Mouse (Mus musculus) urinary bladder, postnatal 4 days (tissue): Measurements from ENCODE around the gene Akap2.

Source experiments
- DNase-seq, 2 experiments: peaks; one replicate each; pipeline ENCODE4 v3.0.0; 2021 to 2022; ENCODE audit warnings: low spot score in 2 of 2

Gene Akap2

DNA sequence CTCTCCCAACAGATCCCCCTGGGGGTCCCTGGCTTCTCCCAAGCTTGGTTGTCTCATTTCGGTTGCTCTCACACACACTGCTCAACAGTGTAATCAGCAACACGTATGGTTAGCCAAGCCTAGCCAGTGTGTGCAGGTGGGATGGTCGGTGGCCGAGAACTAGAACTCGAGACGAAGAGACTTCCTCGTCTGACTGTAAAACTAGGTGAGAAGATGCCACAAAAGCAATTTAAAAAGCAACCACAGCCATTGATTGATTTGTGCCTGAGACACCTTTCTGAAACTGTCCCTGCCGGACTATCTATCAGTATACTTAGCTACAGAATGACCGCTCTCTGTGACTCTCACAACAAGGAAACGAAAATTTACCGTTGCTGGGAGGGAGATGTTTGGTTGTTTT, 37.6 kb downstream of the Akap2 start:
- no peak for DNase-seq

DNA sequence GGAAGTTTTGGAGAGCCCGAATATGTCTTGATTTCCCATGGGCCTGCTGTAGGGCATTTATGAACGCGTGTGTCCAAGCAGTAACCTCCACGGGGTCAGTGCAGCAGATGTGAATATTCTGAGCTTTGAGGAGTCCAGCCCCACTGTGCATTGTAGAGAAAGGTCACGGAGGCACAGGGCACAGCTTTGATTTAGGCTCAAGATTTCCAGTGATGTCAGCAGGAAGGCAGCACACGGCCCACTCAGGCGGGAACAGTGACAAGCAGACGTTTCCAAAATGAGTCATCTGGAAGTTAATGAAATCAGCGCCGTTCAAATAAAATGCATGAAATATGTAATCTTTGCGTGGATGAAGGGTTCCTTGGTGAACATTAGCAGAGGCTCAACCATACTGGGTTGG, 40.5 kb downstream of the Akap2 start:
- no peak for DNase-seq

DNA sequence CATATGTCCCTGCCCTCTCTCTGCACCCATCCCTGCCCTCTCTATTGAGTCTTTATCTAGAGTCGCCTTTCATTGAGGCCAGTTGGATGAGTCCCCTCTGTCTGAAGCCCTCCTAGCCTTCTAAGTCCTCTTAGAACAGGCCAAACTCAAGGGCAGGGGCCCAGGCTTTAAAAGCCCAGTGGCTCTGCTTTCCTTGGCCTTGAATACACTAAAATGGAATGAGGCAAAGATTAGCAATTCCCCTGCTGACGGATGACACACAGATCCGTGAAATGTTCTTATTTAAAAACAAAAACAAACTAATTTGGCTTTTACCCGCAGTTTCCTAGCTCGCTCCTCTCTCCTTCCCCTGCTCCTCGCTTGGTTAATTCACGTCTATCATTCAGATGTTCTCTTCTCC, 45.0 kb downstream of the Akap2 start:
- DNase-seq, result no peak

DNA sequence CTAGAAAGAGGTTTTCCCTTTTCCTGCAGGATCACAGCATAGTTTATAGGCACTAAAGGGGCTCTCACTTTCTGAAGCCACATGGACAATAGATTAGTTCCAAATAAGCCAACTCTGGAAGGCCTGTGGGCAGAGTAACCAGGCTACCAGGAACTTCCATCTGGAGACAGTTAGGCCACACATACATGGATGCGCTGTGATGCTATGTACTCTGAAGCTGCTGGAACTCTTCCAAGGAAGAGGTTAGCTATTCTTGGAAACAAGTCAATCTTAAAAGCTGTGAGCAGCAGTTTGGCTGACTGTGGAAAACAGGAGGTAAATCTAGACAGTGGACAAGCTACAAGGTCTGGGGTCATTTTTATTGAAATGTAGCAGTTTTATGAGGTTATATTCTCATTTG, 46.9 kb downstream of the Akap2 start:
- no peak for DNase-seq

DNA sequence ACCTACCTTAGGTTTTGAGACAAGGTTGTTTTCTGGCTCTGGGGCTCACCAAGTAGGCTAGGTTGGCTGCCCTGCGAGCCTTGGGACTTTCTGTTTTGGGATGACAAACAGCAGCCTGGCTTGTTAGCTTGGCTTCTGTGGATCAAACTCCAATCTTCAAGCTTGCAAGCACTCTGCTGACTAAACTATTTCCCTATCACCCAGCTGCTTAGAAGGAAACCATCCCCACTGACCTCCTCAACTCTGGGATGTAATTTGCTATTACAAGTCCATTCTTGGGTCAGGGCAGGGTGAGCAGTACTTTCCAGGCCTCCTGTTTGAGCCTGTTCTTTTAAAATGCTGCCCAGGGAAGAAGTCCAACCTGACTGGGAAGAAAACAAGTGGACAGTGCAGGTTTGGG, 47.5 kb downstream of the Akap2 start:
- DNase-seq, result no peak

DNA sequence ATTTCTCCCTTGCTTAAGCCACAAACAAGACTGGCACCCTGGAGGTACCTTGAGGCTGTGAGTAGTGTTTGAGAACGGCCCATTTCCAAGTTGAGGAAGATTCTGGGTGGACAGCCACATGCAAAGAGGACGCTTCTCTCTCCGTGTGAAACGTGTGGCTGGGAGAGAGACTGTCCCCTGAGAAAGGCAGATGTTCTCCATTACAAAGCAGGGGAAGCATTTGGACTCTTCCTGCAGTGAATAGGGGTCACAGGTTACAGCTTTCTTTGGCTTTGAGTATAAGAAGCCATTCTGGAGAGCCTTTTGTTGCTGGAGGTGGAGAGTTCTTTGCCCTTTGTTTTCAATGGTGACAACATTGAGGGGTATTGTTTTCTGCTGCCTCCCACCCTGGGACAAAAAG, 48.3 kb downstream of the Akap2 start:
- no peak for DNase-seq

DNA sequence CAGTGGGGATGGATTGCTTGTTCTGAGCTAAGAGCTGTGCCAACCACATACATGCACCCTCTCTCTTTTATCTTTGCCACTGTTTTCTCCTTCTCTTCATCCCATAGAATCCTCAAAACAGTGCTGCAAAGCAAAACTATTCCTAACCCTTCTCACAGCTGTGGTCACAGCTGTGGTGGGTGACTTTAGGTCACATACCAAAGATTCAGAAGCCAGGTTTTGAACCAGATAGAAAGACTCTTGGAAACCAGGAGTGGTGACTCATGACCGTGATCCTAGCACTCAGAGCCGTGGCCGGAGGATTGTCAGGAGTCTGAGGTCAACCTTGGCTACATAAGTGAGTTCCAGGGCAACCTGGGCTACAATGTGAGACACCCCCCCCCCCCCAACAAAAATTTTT, 51.5 kb downstream of the Akap2 start:
- DNase-seq, result no peak

DNA sequence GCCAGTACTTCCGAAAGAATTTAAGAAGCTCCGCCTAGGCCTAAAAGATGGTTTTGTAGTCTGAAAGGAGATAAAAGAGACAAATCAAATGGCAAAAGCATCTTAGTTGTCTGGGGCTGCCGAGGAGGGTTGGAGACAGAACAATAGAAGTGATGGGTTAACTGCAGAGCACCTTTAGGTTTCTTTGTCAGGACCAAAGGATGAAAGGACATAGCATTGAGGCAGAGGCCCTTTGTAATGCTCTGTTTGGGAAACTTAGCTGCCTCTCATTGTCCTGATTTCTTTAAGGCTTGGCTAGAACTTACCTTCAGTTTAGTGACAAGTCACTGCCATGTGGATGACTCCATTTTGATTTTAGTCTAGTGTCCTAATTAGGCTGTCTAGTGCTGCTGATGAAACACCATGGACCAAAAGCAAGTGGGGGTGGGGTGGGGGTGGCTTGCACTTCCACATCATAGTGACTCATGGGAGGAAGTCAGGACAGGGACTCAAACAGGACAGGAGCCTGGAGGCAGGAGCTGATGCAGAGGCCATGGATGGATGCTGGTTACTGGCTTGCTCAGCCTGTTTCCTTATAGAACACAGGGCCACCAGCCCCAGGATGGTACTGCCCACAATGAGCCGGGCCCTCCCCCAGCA, 52.8 kb downstream of the Akap2 start:
- DNase-seq, result no peak

DNA sequence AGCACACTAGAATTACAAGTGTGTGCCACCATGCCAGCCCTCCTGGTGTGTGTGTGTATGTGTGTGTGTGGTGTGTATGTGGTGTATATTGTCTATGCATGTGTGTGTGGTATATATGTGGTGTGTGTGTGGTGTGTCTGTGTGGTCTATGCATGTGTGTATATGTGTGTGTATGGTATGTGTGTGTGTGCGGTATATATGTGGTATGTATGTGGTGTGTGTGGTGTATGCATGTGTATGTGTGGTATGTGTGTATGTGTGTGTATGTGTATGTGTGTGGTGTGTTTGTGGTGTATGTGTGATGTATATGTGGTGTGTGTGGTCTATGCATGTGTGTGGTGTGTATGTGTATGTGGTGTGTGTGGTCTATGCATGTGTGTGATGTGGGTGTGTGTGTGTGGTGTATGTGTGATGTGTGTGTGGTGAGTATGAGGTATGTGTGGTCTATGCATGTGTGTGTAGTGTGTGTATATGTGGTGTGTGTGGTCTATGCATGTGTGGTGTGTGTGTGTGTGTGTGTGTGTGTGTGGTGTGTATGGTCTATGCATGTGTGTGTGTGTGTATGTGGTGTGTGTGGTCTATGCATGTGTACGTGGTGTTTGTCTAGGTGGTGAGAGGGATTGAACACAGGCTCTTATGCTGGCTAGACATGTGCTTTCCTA, 54.2 kb downstream of the Akap2 start:
- DNase-seq, result no peak

DNA sequence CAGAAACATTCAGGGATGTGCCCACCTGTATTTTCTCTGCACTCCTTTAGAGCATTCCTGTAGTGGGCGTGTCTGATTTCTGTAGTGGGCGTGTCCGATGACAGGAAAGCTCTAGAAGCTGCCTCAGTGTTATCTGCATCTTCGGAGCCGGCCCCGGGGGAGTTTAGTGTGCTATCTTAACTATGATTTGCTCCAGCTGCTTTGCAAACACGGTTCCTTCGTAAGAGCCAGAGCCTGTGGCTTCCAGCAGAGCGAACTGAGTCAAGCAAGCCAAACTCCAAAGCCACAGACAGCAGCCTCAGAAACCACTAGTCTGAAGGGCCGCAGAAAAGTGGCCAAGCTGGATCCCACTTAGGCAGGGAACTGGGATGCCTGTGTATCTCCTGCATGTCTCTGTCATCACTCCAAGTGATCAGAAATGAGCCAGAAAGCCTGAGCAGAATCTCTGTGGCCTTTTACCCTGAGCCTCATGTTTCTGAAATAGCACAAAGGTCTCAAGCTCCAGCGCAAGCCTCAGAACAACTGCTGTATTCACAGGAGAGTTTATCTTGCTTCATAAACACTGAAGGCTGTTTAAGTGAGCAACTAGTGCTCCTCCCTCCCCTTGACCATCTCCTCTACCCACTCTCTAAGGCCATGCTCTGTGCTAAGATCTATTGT, 55.5 kb downstream of the Akap2 start:
- DNase-seq, result peak; percentile 46 to 63

DNA sequence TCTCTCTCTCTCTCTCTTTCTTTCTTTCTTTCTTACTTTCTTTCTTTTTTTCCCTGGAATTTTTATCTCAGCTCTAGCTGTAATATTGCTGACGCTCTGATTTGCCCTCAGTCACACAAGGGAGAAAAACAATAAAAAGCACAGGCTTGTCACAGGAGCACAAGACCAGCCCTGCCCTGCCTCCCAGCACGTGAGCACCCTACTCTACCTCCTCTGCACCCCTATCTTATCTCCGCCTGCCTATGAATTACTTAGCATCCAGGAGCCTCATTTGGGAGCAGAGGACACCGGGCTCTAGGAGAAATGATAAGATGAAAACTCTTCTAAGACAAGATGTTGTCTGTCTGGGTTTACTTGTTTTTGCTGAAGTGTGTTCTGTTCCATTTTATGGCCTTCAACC, 57.1 kb downstream of the Akap2 start:
- no peak for DNase-seq

DNA sequence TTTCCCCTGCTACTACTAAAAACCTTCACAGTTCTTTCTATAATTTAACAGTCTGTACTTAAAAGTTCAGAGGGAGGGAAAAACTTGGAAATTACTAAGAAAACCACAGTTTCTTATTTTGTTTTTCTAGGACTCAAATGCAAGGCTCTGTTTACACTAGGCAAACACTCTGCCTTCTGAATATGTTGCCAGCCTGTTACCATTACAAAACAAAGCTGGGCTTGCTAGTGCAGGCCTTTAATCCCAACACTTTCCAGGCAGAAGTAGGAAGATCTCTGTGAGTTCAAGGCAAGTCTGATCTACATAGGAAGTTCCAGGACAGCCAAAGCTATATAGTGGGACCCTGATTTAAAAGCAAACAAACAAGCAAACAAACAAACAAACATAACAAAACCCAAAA, 58.1 kb downstream of the Akap2 start:
- no peak for DNase-seq

DNA sequence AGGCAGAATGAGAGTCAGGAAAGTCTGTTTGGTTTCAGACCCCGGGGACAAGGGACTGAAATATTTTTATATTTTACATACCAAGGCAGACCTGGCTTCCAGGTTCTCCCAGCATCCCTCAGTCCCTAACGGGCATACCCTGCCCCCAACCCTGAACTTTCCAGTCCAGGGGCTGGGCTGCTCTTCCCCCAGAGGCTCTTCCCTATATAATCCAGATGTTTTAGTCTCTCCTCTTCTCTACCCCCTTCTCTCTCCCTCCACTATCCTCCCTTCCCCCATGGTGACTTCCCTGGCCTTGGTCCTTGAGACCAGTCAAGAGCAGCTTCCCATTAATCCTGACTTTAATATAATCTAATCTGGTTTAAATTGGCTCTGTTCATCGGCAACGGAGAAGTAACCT, 62.9 kb downstream of the Akap2 start:
- no peak for DNase-seq

DNA sequence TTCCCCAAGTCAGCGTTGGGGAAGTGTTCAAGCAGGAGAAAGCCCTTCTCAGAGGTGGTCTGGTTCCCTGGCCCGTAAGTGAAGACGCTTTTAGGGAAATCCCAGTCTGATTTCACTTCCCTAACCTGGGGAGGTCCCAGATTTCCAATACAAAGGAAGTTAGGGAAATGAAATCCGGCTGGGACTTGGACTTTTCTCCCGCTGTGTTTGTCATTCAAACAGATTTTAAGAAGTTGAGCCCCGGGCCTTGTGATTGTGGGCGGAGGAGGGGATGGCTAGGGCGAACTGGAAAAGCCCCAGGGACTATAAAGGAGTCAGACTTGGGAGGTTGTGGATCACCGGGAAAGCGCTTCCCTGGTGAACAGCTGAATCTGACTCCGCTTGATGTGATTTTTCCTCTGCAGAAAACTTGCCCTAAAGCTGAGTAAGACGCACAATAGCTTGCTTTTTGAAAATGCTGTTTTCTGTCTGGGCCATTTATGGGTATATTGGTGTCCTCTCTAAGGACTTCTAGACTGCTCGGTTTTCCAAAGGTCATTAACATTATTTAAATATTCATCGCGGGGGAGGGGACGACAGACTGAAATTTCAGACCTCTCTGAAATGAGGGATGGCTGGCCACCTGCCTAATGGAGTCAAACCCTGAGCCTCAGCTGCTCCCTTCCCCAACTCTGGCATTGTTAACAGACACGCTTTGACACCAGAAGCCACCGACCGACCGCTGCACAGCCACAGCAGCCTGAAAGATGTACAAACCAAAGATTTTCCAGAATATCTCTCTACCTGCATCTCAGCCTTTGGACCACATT, 63.6 kb downstream of the Akap2 start:
- DNase-seq, result no peak

DNA sequence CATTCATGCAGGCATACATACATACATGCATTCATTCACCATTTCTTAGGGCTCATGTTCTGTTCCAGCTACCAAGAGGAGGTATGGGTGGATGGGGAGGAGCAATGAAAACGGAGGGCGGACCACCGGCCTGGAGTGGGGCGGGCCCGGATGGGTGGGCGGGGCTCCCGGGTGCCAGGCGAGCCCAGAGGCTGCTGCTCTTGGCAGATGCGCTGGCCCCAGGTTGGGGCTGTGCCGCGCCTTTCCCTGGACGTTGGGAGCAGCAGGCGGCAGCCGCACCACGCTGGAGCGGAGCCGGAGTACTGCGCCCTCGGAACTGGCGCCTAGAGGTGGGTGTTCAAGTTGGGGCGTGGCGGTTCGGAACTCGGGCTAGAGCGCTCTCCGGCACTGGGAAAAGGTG, 64.5 kb downstream of the Akap2 start:
- DNase-seq, result peak; percentile 59 to 65

DNA sequence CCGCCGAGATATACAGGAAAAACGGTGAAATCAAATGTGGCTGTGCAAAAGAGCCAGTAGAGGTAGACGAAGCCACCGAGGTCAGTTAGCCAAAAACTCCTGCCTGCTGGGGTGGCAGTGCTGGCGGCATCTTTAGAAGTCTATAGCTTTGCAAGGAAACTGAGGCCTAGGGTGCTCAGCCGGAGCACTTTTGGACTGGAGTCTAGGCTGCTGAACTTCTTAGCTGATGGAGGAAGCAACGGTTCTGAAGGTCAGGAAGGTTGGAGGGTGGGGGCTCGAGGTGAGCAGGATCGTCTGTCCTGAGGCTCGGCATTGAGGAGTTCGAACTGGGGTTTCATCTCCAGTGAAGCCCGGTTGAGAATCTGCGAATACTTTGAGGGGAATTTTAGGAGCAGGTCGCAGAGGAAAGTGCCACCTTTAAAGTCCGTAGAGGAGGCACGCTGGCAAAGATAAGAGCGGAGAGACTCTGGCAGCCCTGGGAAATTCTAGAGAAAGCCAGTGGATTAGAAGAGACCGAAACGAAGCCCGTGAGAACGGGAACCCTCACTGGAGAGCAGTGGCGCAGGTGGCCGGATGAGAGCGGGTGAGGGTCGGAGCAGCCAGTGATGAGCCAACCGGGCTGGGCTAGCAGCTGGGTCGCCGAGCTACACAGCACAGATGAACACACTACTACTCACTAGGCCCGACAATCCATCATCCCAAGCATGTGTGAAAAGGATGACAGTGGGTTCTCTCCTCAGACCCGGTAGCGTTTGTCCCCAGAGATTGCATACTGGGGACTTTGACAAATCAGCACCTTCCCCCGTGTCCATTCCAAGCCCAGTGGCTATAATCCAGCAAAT, 65.3 kb downstream of the Akap2 start:
- DNase-seq, result no peak

DNA sequence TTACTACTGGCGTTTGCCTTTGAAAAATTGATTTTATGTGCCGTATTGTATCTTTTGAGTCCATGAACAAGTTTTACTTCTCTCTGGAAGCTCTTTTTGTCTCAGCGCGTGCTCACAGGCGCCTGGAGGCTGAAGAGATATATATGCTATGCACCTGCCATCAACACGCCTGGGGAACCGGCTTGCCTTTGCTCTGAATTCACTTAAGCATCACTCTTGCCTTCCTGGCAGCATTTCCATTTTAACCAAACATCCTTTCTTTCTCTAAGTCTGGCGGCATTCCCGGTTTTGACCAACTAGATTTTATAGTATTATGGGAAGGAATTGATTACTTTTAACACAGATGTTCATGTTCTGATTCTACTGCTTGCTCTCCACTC, 65.9 kb downstream of the Akap2 start:
- DNase-seq, result no peak

DNA sequence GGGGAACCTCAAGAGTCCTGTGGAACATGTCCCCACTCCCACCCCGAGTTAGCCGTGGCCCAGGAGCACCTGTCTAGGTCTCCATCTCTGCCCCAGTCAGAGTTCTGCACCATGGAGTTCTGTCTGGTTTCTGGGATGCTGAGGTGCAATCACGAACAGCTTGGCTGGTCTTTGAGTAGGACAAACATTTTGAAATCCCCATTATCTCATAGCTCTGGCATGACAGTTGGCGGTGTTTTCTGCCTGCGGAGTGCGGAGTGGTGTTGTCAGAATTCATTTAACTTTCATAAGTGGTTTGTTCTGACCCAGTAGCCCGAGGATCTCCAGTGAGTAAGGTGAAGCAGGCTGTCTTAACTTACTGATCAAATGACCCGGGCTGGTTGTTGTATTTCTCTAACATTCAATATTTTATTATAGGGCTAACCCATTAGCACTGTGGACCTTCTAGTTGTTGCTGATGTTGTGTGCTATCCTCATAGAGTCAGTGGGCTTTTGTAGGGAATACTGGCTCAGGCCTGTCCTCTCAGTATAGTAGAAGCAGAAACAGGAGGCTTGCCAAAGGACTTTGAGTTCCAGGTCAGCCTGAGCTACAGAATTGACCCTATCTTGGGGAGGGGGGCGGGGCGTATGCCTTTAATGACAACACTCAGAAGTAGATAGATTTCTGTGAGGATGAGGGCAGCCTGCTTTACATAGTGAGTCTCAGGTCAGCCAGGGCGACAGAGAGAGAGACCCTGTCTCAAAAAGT, 66.6 kb downstream of the Akap2 start:
- DNase-seq, result no peak

DNA sequence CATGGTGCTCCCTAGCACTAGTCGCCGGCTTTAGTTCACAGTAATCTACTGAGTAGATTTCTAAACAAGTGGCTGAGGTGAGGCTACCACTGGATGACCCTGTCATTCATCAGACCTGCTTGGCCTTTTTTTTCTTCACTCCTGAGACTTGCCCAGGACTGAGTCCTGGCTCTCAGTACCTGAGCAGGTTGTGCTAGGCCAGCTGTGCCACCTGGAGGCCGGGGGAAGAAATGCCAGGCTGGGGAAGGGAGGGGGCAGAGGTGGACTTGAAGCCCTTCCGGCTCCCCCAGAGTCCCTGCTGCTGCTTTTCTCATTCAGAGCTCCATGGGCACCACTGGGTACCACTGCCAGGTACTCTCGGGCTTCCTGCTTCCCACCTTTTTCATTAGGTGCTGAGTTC, 71.3 kb downstream of the Akap2 start:
- no peak for DNase-seq

DNA sequence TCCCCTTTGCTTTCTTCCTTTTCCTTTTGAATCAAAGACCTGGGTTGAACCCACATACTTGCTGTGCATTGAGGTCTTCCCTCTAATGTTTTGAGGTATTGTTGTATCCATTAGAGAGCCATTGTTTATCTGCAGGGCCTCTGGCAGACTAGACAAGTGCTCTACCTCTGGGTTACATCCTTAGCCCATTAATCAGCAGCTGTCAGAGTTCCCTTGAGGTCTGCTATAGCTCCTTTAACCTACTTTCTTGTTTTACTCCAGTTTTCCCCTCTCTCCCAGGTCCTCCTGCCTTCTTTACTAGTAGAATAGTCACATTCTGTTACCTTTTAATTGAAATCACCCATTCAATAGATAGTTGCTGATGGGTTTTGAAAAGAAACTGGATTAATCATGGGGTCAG, 71.7 kb downstream of the Akap2 start:
- no peak for DNase-seq

DNA sequence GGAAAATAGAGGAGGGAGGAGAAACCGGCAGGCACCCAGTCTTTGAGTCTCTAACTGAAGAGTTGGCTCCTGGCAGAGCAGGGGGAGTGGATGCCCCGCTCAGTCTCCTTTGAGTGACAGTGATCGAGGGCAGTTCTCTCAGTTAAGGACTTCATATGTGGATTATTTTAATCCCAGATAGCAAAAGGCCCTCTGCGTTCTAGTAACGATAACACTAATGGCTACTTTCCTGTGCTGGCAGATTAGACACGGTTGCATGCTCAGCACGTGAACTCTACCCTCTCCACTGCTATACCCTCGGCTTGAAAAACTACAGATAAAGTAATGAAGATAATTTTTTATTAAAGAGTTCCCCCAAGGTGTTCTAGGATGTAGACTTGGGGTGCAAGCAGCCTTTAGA, 76.5 kb downstream of the Akap2 start:
- no peak for DNase-seq
